Mouse (Mus musculus) intestine, embryonic 15.5 days (tissue): ENCODE measurements around the gene Upf1. TPM values are rescaled to one million over a fixed set of nuclear protein-coding genes. Genes with fewer than 3 reads are reported as not detected.

Source experiments
- polyA plus RNA-seq: library from polyadenylated mRNA; unstranded; fragments of >200 nt; fragmentation: Nextera tagmentation; extraction: Ambion mirVana; gene quantifications from 2 replicates; pipeline ENCODE4 v1.2.1, GENCODE M21; 2015

The Upf1 gene
- polyA plus RNA-seq, 1 experiment from 2014 or later = 15.7 TPM

Other genes starting within 250 kb of the Upf1 start
- 1.6 and 1.7 TPM in 2 replicates for gene Ncan, start 232.4 kb downstream of the Upf1 start, polyA plus RNA-seq
- 47.4 and 48.9 TPM in 2 replicates for gene Nr2c2ap, start 221.9 kb downstream of the Upf1 start, polyA plus RNA-seq
- gene Rfxank, start 214.1 kb downstream of the Upf1 start, polyA plus RNA-seq = 11.7 and 12.3 TPM in 2 replicates
- 34.6 and 40.1 TPM in 2 replicates for gene Borcs8, start 213.8 kb downstream of the Upf1 start, polyA plus RNA-seq
- 0.11 TPM in 1 of 2 replicates, not detected in the other for gene Mef2b, start 213.6 kb downstream of the Upf1 start, polyA plus RNA-seq
- gene Tmem161a, start 180.9 kb downstream of the Upf1 start, polyA plus RNA-seq = 55.7 and 64.3 TPM in 2 replicates
- 5.8 and 6.0 TPM in 2 replicates for gene Slc25a42, start 141.0 kb downstream of the Upf1 start, polyA plus RNA-seq
- gene Sugp2, start 119.1 kb downstream of the Upf1 start, polyA plus RNA-seq = 20.6 and 23.0 TPM in 2 replicates
- gene Armc6, start 118.8 kb downstream of the Upf1 start, polyA plus RNA-seq = 25.4 and 26.4 TPM in 2 replicates
- gene Homer3, start 70.5 kb downstream of the Upf1 start, polyA plus RNA-seq = 27.7 and 31.5 TPM in 2 replicates
- 45.8 and 52.7 TPM in 2 replicates for gene Ddx49, start 50.8 kb downstream of the Upf1 start, polyA plus RNA-seq
- gene Cope, start 50.8 kb downstream of the Upf1 start, polyA plus RNA-seq = 331 and 429 TPM in 2 replicates
- gene Cers1, start 37.5 kb downstream of the Upf1 start, polyA plus RNA-seq = 3.6 TPM in 2 replicates
- gene Gdf1, start 23.5 kb downstream of the Upf1 start, polyA plus RNA-seq = 0.38 and 1.4 TPM in 2 replicates
- gene Comp, start 20.3 kb upstream of the Upf1 start, polyA plus RNA-seq = 0.39 and 0.82 TPM in 2 replicates
- gene Crtc1, start 86.3 kb upstream of the Upf1 start, polyA plus RNA-seq = 14.8 and 15.0 TPM in 2 replicates
- gene Klhl26, start 123.7 kb upstream of the Upf1 start, polyA plus RNA-seq = 18.7 and 20.8 TPM in 2 replicates
- gene Tmem59l, start 134.1 kb upstream of the Upf1 start, polyA plus RNA-seq = 3.2 and 4.2 TPM in 2 replicates
- 0.95 and 1.2 TPM in 2 replicates for gene Crlf1, start 139.9 kb upstream of the Upf1 start, polyA plus RNA-seq
- gene Rex1bd, start 153.5 kb upstream of the Upf1 start, polyA plus RNA-seq = 121 and 132 TPM in 2 replicates
- gene Uba52, start 157.5 kb upstream of the Upf1 start, polyA plus RNA-seq = 957 and 992 TPM in 2 replicates
- gene Fkbp8, start 174.4 kb upstream of the Upf1 start, polyA plus RNA-seq = 277 and 331 TPM in 2 replicates
- gene Kxd1, start 174.7 kb upstream of the Upf1 start, polyA plus RNA-seq = 60.5 and 65.8 TPM in 2 replicates
- 15.9 TPM in 2 replicates for gene Ell, start 186.2 kb upstream of the Upf1 start, polyA plus RNA-seq
- gene Isyna1, start 241.1 kb upstream of the Upf1 start, polyA plus RNA-seq = 123 and 130 TPM in 2 replicates